Mouse (Mus musculus): ENCODE data around the gene Olfr1431.
"Not testable (repeated sequence)": the region's sequence is repeated elsewhere in the genome, so short reads cannot be mapped to it uniquely, and the experiment has no call there.

- not testable (repeated sequence) for TF ChIP-seq CTCF (IDR thresholded peaks at IDR 0.05; ENCODE audit: insufficient read depth, low read length); POLR2A (IDR thresholded peaks at IDR 0.05; ENCODE audit: borderline replicate concordance, extremely low read depth, low read depth, low read length)
Observed at GRCm38 (mm10) chr19:12170062-12170599, 30.3 kb upstream of the Olfr1431 start, which contains the start of gene Olfr1555-ps1.
